Mouse (Mus musculus): ENCODE measurements around the gene 2010111I01Rik.

DNA sequence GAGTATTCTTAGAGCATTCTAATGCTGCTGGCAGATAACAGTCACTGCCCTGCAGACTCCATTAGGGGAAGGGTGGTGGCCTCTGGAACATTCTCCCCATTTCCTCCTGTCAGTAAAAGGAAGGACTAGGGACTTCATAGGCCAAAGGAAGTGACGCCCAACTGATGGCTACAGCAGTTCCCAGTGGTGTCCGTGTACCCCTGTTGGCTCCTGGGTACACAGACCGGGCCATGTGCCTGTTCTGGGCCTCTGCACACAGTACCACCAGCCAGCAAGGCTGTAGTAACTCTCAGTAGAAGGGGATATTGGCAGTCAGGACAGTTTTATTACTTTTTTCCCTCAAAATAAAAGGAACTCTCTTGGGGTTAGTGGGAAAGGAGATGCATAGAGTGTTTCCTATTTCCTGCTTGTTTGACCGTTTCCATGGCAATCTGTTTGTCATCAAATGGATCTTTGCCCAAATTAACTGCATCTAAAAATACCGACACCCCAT is 290.9 kb downstream of the 2010111I01Rik start:
- TF ChIP-seq CTCF (IDR thresholded peaks at IDR 0.05) (no peak), POLR2A (IDR thresholded peaks at IDR 0.05; ENCODE audit: insufficient read depth, low read depth, low read length) (no peak)

Measured in heart, adult 2 months (tissue).